17 mouse cellular contexts compared by ENCODE assay signal in genomic region chr4:12247994-12248393, GRCm38 (mm10).
DNase-seq lines count a peak whose midpoint lies in the region; ATAC-seq lines count a peak whose summit lies in the region.
"Had no signal": no experiment of that assay in that cellular context is flagged by ENCODE, and none has a peak within 500 bp of the region (broad histone marks: within the 10 kb centered on the region; RNA-seq: fewer than 3 reads in every experiment).

No protein-coding gene starts in this region.

- peak; percentile 95 for ATAC-seq in frontal cortex, adult (ENCODE audit: low TSS enrichment)
- ATAC-seq: forebrain, embryonic 14.5 days; forebrain, embryonic 16.5 days had no signal

- DNase-seq in frontal cortex, postnatal 10 days (ENCODE audit: low spot score in 2 of 2) = no peak
- peak; percentile 29 for DNase-seq in right cerebral cortex, adult 18-20 months
- DNase-seq in right cerebral cortex, postnatal 14 days = no peak
- DNase-seq in spleen, postnatal 4 days (ENCODE audit: low spot score in 2 of 2) = no peak
- DNase-seq: adrenal gland, adult 2 months; adrenal gland, postnatal 10 days; adrenal gland, postnatal 25 days; cerebellum, adult 11 months; cerebellum, adult 18-20 months; cerebellum, adult 8-10 months; cerebellum, adult 9-11 months; cerebellum, postnatal 14 days; cerebellum, postnatal 36 days; embryo, embryonic 11 days had no signal
